Mouse (Mus musculus): ENCODE measurements at regions not wholly inside any gene's neighbourhood (a gene's known extent, or its start where the extent isn't known, plus 50 kb on each side); places are given as distances from the start of the nearest gene placed in this dataset.
A peak's percentile ranks its signal among the peaks of the same experiment; 100 is the strongest.

GRCm38 (mm10) chr3:136455651-136456470 is 130.0 kb upstream of the Bank1 start:
- Histone ChIP-seq H3K27ac (ENCODE audit: control insufficient read depth, insufficient read depth, low read depth, low read length, poor library complexity) (no peak overlapping the region), H3K4me1 (ENCODE audit: control insufficient read depth, insufficient read depth, low read length) (no peaks in the 10 kb centered on the region), H3K4me3 (replicated peaks; ENCODE audit: control insufficient read depth, low read depth, low read length) (no peak overlapping the region)
- no peak for TF ChIP-seq CTCF (IDR thresholded peaks at IDR 0.05; ENCODE audit: control insufficient read depth, insufficient read depth, low read length)
- no peak for TF ChIP-seq POLR2A (IDR thresholded peaks at IDR 0.05; ENCODE audit: borderline replicate concordance, control insufficient read depth, low read depth, low read length)
- 81% methylated on average over 7 of the region's 7 CpGs for WGBS

- no peak overlapping the region for H3K4me3 ChIP-seq (replicated peaks; ENCODE audit: control insufficient read depth, low read depth, low read length)
- H3K27ac ChIP-seq (ENCODE audit: control insufficient read depth, insufficient read depth, low read depth, low read length, poor library complexity) = no peak overlapping the region
- WGBS = 77% methylated on average over 3 of the region's 3 CpGs
- TF ChIP-seq POLR2A (IDR thresholded peaks at IDR 0.05; ENCODE audit: borderline replicate concordance, control insufficient read depth, low read depth, low read length) = no peak
- TF ChIP-seq CTCF (IDR thresholded peaks at IDR 0.05; ENCODE audit: control insufficient read depth, insufficient read depth, low read length) = no peak
- H3K4me1 ChIP-seq (ENCODE audit: control insufficient read depth, insufficient read depth, low read length) = no peaks in the 10 kb centered on the region
Observed at GRCm38 (mm10) chr3:136454967-136455366, 129.1 kb upstream of the Bank1 start.

GRCm38 (mm10) chr3:136450986-136451774 is 125.3 kb upstream of the Bank1 start:
- Histone ChIP-seq H3K27ac (ENCODE audit: control insufficient read depth, insufficient read depth, low read depth, low read length, poor library complexity) (no peak overlapping the region), H3K4me1 (ENCODE audit: control insufficient read depth, insufficient read depth, low read length) (no peaks in the 10 kb centered on the region), H3K4me3 (replicated peaks; ENCODE audit: control insufficient read depth, low read depth, low read length) (no peak overlapping the region)
- TF ChIP-seq POLR2A (IDR thresholded peaks at IDR 0.05; ENCODE audit: borderline replicate concordance, control insufficient read depth, low read depth, low read length) = no peak
- no peak for TF ChIP-seq CTCF (IDR thresholded peaks at IDR 0.05; ENCODE audit: control insufficient read depth, insufficient read depth, low read length)
- WGBS = 76% methylated on average over 9 of the region's 9 CpGs

- TF ChIP-seq CTCF (IDR thresholded peaks at IDR 0.05; ENCODE audit: control insufficient read depth, insufficient read depth, low read length) (no peak), POLR2A (IDR thresholded peaks at IDR 0.05; ENCODE audit: borderline replicate concordance, control insufficient read depth, low read depth, low read length) (no peak)
- Histone ChIP-seq H3K27ac (ENCODE audit: control insufficient read depth, insufficient read depth, low read depth, low read length, poor library complexity) (no peak overlapping the region), H3K4me1 (ENCODE audit: control insufficient read depth, insufficient read depth, low read length) (no peaks in the 10 kb centered on the region), H3K4me3 (replicated peaks; ENCODE audit: control insufficient read depth, low read depth, low read length) (no peak overlapping the region)
- WGBS = 88% methylated on average over 2 of the region's 2 CpGs
Observed at GRCm38 (mm10) chr3:136450361-136450895, 124.6 kb upstream of the Bank1 start.

GRCm38 (mm10) chr3:136449364-136449763 is 123.5 kb upstream of the Bank1 start:
- TF ChIP-seq POLR2A (IDR thresholded peaks at IDR 0.05; ENCODE audit: borderline replicate concordance, control insufficient read depth, low read depth, low read length) (no peak), CTCF (IDR thresholded peaks at IDR 0.05; ENCODE audit: control insufficient read depth, insufficient read depth, low read length) (no peak)
- Histone ChIP-seq H3K27ac (ENCODE audit: control insufficient read depth, insufficient read depth, low read depth, low read length, poor library complexity) (no peak overlapping the region), H3K4me1 (ENCODE audit: control insufficient read depth, insufficient read depth, low read length) (no peaks in the 10 kb centered on the region), H3K4me3 (replicated peaks; ENCODE audit: control insufficient read depth, low read depth, low read length) (no peak overlapping the region)
- WGBS = 61% methylated on average over 4 of the region's 4 CpGs

GRCm38 (mm10) chr3:136444598-136444997 is 118.7 kb upstream of the Bank1 start:
- no peak for TF ChIP-seq CTCF (IDR thresholded peaks at IDR 0.05; ENCODE audit: control insufficient read depth, insufficient read depth, low read length)
- no peak for TF ChIP-seq POLR2A (IDR thresholded peaks at IDR 0.05; ENCODE audit: borderline replicate concordance, control insufficient read depth, low read depth, low read length)
- 57% methylated on average over 2 of the region's 2 CpGs for WGBS
- no peak overlapping the region for H3K27ac ChIP-seq (ENCODE audit: control insufficient read depth, insufficient read depth, low read depth, low read length, poor library complexity)
- no peaks in the 10 kb centered on the region for H3K4me1 ChIP-seq (ENCODE audit: control insufficient read depth, insufficient read depth, low read length)
- H3K4me3 ChIP-seq (replicated peaks; ENCODE audit: control insufficient read depth, low read depth, low read length) = no peak overlapping the region

- TF ChIP-seq POLR2A (IDR thresholded peaks at IDR 0.05; ENCODE audit: borderline replicate concordance, control insufficient read depth, low read depth, low read length) (no peak), CTCF (IDR thresholded peaks at IDR 0.05; ENCODE audit: control insufficient read depth, insufficient read depth, low read length) (peak; percentile 48)
- Histone ChIP-seq H3K4me1 (ENCODE audit: control insufficient read depth, insufficient read depth, low read length) (no peaks in the 10 kb centered on the region), H3K27ac (ENCODE audit: control insufficient read depth, insufficient read depth, low read depth, low read length, poor library complexity) (no peak overlapping the region), H3K4me3 (replicated peaks; ENCODE audit: control insufficient read depth, low read depth, low read length) (no peak overlapping the region)
- WGBS = 74% methylated on average over 2 of the region's 2 CpGs
Observed at GRCm38 (mm10) chr3:136442099-136442498, 116.2 kb upstream of the Bank1 start.

All from bone marrow, adult 2 months (tissue).